Mouse (Mus musculus): ENCODE measurements around the gene Per2. TPM values are rescaled to one million over a fixed set of nuclear protein-coding genes. Genes with fewer than 3 reads are reported as not detected.

Per2 gene
- polyA plus RNA-seq (2015; fragmentation: Nextera tagmentation; extraction: Ambion mirVana), result 2.4 and 2.8 TPM in 2 replicates

DNA sequence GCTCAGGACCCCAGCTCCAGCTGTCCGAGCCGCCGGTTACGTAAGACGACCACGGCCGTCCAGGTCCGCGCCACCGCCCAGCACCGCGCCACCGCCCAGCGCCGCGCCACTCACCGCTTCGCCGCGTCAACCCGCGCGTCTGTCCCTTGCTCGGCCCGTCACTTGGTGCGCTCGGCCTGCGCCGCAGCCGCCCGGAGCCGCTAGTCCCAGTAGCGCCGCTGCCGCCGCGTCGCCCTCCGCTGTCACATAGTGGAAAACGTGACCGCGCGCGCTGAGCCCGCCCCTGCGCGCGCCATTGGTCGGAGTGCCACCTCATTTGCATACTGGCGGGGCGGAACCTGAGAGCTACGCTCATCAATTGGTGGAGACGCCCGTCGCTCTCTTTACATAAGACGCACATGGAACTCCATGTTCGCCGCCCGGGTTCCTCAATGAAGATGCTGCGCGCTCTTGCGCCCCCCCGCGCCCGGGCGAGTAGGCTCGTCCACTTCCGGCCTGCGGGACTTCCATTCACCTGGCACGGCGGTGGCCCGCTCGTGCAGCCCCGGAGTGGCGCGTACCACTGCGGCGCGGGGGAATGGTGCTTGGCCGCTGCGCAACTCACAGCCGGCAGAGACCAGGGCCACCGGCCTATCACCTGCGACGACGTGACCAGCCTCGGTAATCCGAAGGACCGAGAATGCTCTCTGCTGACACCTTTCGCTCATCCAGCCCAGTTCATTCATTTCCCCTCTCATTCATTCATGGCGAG lies at the start of gene Per2:
TSS of gene Per2 (minus strand) at position 266 of the 751 bp plus-strand sequence.

DNA sequence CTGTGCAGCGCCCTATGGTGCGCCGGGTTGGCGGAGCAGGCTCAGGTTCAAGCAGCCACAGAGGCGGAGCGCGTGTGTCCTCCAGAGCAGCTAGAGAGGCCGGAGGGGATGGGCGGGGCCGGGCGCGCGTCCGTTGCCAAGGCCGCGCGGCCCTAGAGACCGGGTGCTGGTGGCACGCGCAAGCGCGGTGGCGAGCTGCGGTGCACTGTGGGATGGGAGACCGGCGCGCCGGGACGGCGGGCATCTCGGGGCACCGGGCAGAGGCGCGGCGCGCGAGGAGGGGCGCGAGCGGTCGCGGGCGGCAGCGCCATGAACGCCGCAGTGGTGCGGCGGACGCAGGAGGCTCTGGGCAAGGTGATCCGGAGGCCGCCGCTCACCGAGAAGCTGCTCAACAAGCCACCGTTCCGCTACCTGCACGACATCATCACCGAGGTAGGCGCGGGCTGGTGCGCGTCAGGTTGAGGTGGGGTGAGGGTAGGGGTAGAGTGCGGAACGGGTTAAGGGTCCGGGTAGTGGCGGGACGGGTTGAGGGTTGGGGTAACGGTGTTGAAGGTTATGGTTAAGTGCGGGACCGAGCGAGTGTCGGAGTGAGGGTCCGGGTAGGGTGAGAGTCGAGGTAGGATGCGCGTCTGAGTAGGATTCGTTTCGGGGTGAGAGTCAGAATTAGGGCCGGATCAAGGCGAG lies 35.5 kb upstream of the Per2 start, which contains the start of gene Traf3ip1:
TSS of gene Traf3ip1 (plus strand) at position 191 of the 684 bp plus-strand sequence.

GRCm38 (mm10) chr1:91413898-91414594 lies 45.1 kb downstream of the Per2 start, which contains the start of gene Hes6:
TSS of gene Hes6 (minus strand) at chr1:91414038.

DNA sequence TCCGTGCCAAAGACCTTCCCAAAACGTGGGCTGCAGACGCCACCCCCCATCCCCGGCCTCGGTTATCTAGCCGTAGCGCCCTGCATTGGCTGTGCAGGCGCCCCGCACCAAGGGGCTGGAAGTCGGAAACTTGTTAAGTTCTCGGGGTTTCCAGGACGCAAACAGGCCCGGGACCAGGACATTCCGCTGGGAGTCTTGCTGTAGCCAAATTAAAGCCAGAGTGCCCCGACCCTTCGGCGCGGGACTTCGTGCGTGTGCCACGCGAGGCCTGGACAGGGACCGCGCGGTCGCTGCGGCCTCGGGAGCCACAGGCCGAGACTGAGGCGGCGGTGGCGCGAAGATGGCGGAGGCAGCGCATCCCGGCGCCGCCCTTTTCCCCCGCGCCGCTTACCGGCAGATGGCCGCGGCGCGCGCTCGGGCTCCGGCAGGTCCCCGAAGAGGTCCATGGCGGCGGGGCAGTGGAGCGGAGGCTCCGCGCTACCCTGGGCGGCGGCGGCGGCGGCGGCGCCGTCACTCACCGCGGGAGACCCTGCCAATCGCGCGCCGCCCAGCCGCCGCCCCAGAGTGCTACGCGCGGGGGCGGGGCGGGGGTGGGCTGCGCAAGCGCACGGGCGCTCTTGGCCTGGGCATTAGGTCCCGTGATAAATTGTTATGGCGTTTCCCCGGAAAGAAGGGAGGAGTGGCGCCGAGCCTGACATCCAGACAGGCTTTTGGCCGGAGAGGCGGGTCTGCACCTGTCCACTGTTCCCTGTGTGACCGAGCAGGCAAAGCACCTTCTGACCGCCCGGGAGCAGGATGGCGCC lies 60.7 kb downstream of the Per2 start, which contains the start of gene Ilkap:
TSS of gene Ilkap (minus strand) at position 556 of the 803 bp plus-strand sequence.

DNA sequence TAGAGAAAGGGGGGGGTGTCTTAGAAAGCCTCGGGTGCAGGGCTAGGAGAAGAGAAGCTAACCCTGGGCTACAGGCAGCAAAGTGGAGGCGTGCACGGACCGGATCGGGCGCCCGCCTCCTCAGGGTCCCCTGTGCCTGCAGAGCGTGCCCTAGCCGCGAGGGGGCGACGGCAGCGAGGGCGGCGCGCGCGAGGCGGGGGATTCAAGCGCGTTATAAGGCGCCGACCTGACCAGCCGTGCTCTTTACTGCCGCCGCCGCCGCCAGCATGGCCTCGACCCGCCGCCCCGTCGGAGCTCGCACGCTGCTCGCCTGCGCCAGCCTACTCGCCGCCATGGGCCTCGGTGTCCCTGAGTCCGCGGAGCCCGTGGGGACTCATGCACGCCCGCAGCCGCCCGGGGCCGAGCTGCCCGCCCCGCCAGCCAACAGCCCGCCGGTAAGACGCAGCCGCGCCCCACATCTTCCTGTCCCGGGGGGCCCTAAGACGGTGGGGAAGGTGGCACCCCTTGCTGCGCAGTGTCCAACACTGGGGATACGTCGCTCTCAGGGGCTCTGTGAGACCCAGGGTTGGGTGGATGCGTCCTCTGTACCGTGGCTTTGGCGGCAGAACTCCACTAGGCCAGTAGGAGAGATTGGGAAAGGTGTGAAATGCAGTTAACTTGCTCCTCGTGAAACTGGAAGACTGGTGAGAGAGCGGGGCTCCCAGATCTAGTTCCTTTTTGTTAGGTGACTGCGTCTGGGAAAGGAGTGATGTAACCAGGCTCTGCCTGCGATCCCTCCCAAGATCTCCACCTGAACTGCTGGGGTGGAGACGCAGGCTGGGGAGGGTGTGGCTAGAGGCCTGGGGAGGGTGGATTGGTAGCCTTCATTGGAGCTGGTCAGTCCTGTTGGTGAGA lies 92.7 kb downstream of the Per2 start, which contains the start of gene Erfe:
TSS of gene Erfe (plus strand) at position 216 of the 894 bp plus-strand sequence.

Other genes starting within 250 kb of the Per2 start
- 58.8 and 72.1 TPM in 2 replicates for gene Ube2f, start 209.0 kb downstream of the Per2 start, polyA plus RNA-seq (2015; fragmentation: Nextera tagmentation; extraction: Ambion mirVana)
- gene Scly, start 161.0 kb downstream of the Per2 start, polyA plus RNA-seq (2015; fragmentation: Nextera tagmentation; extraction: Ambion mirVana), result 10.9 and 11.2 TPM in 2 replicates
- 0.05 TPM in 1 of 2 replicates, not detected in the other for gene Espnl, start 137.2 kb downstream of the Per2 start, polyA plus RNA-seq (2015; fragmentation: Nextera tagmentation; extraction: Ambion mirVana)
- gene Klhl30, start 108.3 kb downstream of the Per2 start, polyA plus RNA-seq (2015; fragmentation: Nextera tagmentation; extraction: Ambion mirVana), result 0.35 and 0.40 TPM in 2 replicates
- gene Erfe, start 92.9 kb downstream of the Per2 start, polyA plus RNA-seq (2015; fragmentation: Nextera tagmentation; extraction: Ambion mirVana), result 0.71 and 0.85 TPM in 2 replicates
- gene Ilkap, start 60.5 kb downstream of the Per2 start, polyA plus RNA-seq (2015; fragmentation: Nextera tagmentation; extraction: Ambion mirVana), result 71.1 and 78.4 TPM in 2 replicates
- gene Hes6, start 45.3 kb downstream of the Per2 start, polyA plus RNA-seq (2015; fragmentation: Nextera tagmentation; extraction: Ambion mirVana), result 23.8 and 24.1 TPM in 2 replicates
- 4.1 and 5.1 TPM in 2 replicates for gene Traf3ip1, start 35.3 kb upstream of the Per2 start, polyA plus RNA-seq (2015; fragmentation: Nextera tagmentation; extraction: Ambion mirVana)
- gene Asb1, start 81.2 kb upstream of the Per2 start, polyA plus RNA-seq (2015; fragmentation: Nextera tagmentation; extraction: Ambion mirVana), result 4.0 and 4.7 TPM in 2 replicates